Mouse (Mus musculus) limb, embryonic 15.5 days (tissue): ENCODE measurements around the gene AI467606. TPM values are rescaled to one million over a fixed set of nuclear protein-coding genes. Genes with fewer than 3 reads are reported as not detected.
A peak's percentile ranks its signal among the peaks of the same experiment; 100 is the strongest.

Source experiments
- ATAC-seq: fragments of 200-750 bp; cut with Nextera tagmentation; 2 replicates; pipeline ENCODE4 v1.8.0; 2017; ENCODE audit warnings: low read depth, moderate TSS enrichment; ENCODE audit not compliant: insufficient number of reproducible peaks, low FRiP score, low TSS enrichment
- H3K27ac ChIP-seq: fragments of 300-500 bp; sonication (generic); 2 replicates; pipeline ENCODE4 v1.5.1; 2015; ENCODE audit warnings: moderate library complexity, mild to moderate bottlenecking, inconsistent platforms
- H3K27me3 ChIP-seq: fragments of 300-500 bp; sonication (generic); 2 replicates; pipeline ENCODE4 v1.6.1; 2015; ENCODE audit warnings: inconsistent platforms
- H3K36me3 ChIP-seq: fragments of 300-500 bp; sonication (generic); 2 replicates; pipeline ENCODE4 v1.6.1; 2015; ENCODE audit warnings: inconsistent platforms
- H3K4me1 ChIP-seq: fragments of 300-500 bp; sonication (generic); 2 replicates; pipeline ENCODE4 v1.6.1; 2015; ENCODE audit warnings: inconsistent platforms
- H3K4me2 ChIP-seq: fragments of 300-500 bp; sonication (generic); 2 replicates; pipeline ENCODE4 v1.6.1; 2015; ENCODE audit warnings: mild to moderate bottlenecking, inconsistent platforms
- H3K4me3 ChIP-seq: fragments of 300-500 bp; sonication (generic); 2 replicates; pipeline ENCODE4 v1.5.1; 2015; ENCODE audit warnings: mild to moderate bottlenecking, inconsistent platforms
- H3K9ac ChIP-seq: fragments of 300-500 bp; sonication (generic); 2 replicates; pipeline ENCODE4 v1.6.1; 2015; ENCODE audit warnings: inconsistent platforms
- H3K9me3 ChIP-seq: fragments of 300-500 bp; sonication (generic); 2 replicates; pipeline ENCODE4 v1.6.1; 2016; ENCODE audit warnings: inconsistent platforms
- WGBS: fragments of 180-500 bp; shearing (Covaris S2); methylation state at CpG from one replicate; pipeline ENCODE4 v1.1.7; 2015; 5-methylcytosine and 5-hydroxymethylcytosine counted together
- polyA plus RNA-seq: library from polyadenylated mRNA; unstranded; fragments of >200 nt; fragmentation: Nextera tagmentation; extraction: Ambion mirVana; gene quantifications from 2 replicates; pipeline ENCODE4 v1.2.1, GENCODE M21; 2015

The AI467606 gene
- 5.3 and 6.1 TPM in 2 replicates for polyA plus RNA-seq

GRCm38 (mm10) chr7:127091114-127091896 lies at the start of gene AI467606:
Gene AI467606, plus strand, starts transcription at chr7:127091359.
- peak; percentile 72 for ATAC-seq
- H3K36me3 ChIP-seq, result no peaks in the 10 kb centered on the region
- no peak within 1 kb of the TSS for H3K27ac ChIP-seq
- H3K9ac ChIP-seq, result no peak within 1 kb of the TSS
- peak within 1 kb of the TSS; percentile 33 for H3K4me2 ChIP-seq
- H3K27me3 ChIP-seq, result no peaks in the 10 kb centered on the region
- H3K4me1 ChIP-seq, result peaks cover 12% of the 10 kb centered on the region
- H3K4me3 ChIP-seq, result peak within 1 kb of the TSS; percentile 24
- H3K9me3 ChIP-seq, result no peaks in the 10 kb centered on the region
- WGBS, result 62% methylated on average over 16 of the region's 16 CpGs

- Histone ChIP-seq H3K9me3 (no peaks in the 10 kb centered on the region), H3K9ac (peak within 1 kb of the TSS; percentile 81), H3K27me3 (no peaks in the 10 kb centered on the region), H3K4me3 (peak within 1 kb of the TSS; percentile 89), H3K4me1 (peaks cover 20% of the 10 kb centered on the region), H3K27ac (peak within 1 kb of the TSS; percentile 84), H3K36me3 (peaks cover 3% of the 10 kb centered on the region; the same call in 1 of the 2 replicates), H3K4me2 (peak within 1 kb of the TSS; percentile 90)
- ATAC-seq, result peak; percentile 84; the same call in 1 of the 2 replicates
- WGBS, result under 1% methylated on average over 53 of the region's 53 CpGs
Observed at GRCm38 (mm10) chr7:127041851-127042672, 49.1 kb upstream of the AI467606 start, which contains the start of gene Kif22. Gene Kif22, minus strand, starts transcription at chr7:127042471.

DNA sequence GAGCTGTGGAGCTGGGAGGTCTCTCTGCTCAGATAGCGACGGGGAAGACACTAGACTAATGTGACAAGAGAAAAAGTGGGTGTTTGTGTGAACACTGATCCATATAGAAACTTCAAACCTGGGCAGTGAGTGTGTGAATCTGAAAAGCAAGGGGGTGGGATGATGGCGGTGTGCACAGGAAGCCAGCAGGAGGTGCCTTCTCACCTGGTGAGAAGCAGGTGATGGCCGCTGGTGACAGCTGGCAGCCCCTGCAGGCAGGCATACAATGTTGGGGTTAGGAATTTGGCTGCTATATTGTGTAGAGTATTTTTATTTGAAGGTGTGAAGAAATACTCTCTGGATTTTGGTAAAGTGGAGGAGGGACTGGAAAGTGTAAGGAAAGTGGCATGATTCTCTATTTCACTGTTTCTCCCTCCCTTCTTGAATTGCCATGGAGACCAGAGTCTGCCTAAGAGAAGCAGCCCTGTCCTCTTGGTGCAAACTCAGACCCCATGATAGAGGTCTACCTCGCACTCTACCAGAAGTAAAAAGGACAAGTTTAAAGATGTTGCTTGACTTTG lies 36.1 kb upstream of the AI467606 start:
- ATAC-seq, result no peak
- H3K4me3 ChIP-seq, result no peak overlapping the region
- no peak overlapping the region for H3K4me2 ChIP-seq
- no peak overlapping the region for H3K9ac ChIP-seq
- WGBS, result 63% methylated on average over 5 of the region's 5 CpGs
- H3K4me1 ChIP-seq, result no peaks in the 10 kb centered on the region
- no peak overlapping the region for H3K27ac ChIP-seq
- no peaks in the 10 kb centered on the region for H3K9me3 ChIP-seq
- no peaks in the 10 kb centered on the region for H3K36me3 ChIP-seq
- no peaks in the 10 kb centered on the region; the same call in 1 of the 2 replicates for H3K27me3 ChIP-seq

GRCm38 (mm10) chr7:127065538-127065937 lies 25.6 kb upstream of the AI467606 start:
- Histone ChIP-seq H3K4me1 (no peaks in the 10 kb centered on the region), H3K9ac (no peak overlapping the region), H3K9me3 (no peaks in the 10 kb centered on the region), H3K36me3 (no peaks in the 10 kb centered on the region), H3K4me2 (no peak overlapping the region), H3K27me3 (no peaks in the 10 kb centered on the region), H3K4me3 (no peak overlapping the region), H3K27ac (no peak overlapping the region)
- no peak for ATAC-seq
- WGBS, result 87% methylated on average over 6 of the region's 6 CpGs

DNA sequence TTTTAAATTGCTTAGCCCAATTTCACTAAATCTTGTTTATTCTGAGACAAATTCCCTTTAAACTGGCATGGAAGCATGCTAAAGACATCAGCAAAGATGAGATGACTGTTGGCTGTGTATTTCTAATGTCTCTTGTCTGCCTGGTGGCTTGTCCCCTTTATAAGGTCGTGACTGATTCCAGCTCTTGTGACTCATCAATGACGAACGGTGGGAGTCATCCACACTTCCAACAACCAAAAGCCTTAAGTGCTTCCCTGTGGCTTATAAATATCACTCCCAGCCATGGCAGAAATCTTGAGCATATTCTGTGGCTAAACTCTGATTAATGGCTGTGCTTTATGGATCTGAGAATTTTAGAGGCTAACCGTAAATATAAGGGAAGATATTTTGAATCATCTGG lies 24.8 kb upstream of the AI467606 start:
- ATAC-seq, result no peak
- Histone ChIP-seq H3K27me3 (no peaks in the 10 kb centered on the region), H3K4me1 (no peaks in the 10 kb centered on the region), H3K9ac (no peak overlapping the region), H3K4me3 (no peak overlapping the region), H3K4me2 (no peak overlapping the region), H3K9me3 (no peaks in the 10 kb centered on the region), H3K27ac (no peak overlapping the region), H3K36me3 (no peaks in the 10 kb centered on the region)
- WGBS, result 59% methylated on average over 4 of the region's 4 CpGs

DNA sequence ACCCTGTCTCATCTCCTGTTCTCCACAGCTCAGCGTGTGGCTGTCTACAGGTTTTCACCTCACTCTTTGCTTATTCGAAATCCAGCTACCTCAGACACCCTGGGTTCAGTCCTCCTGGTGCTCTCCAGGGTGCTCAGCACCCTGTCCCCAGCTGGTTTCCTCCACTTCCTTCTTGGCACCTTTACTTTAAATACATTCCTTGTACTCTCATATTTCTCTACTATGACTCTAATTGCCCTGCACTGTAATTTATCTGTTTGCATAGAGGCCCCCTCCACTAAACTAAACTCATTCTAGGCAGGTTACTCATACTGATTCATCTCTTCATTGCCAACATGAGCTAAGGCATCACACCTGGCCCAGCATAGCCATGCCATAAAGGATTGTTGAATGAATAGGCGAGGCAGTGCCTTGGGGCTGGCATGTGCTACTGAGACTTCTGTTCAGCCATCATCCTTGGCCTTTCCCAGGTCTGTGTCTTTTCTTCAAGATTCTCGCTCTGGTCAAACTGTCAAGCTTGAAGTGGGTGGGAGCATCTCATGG lies 20.2 kb upstream of the AI467606 start:
- peaks cover 7% of the 10 kb centered on the region; the same call in 1 of the 2 replicates for H3K4me1 ChIP-seq
- no peaks in the 10 kb centered on the region for H3K27me3 ChIP-seq
- H3K27ac ChIP-seq, result no peak overlapping the region
- no peak overlapping the region for H3K9ac ChIP-seq
- no peak for ATAC-seq
- H3K4me2 ChIP-seq, result no peak overlapping the region
- 66% methylated on average over 4 of the region's 4 CpGs for WGBS
- no peaks in the 10 kb centered on the region for H3K36me3 ChIP-seq
- H3K9me3 ChIP-seq, result no peaks in the 10 kb centered on the region
- H3K4me3 ChIP-seq, result no peak overlapping the region

DNA sequence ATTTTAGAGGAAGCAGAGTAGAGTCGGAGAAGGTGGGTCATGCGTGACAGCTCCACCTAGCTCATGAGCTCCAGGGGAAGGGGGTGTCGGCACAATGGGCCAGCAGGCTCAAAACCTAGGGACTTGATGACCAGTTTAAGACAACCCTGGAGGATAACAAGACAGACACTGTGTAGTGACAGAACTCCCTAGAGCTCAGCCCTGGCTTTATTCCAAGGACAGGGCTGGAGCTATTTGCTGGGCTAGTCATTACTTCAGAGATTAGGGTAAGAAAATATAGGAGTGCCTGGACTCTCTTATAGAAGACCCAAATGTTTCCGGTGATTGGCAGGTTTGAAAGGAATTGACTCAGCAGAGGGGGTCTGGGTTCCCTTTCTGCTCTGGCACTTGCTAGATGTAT lies 17.9 kb upstream of the AI467606 start:
- no peaks in the 10 kb centered on the region for H3K36me3 ChIP-seq
- H3K27me3 ChIP-seq, result no peaks in the 10 kb centered on the region
- no peaks in the 10 kb centered on the region for H3K9me3 ChIP-seq
- no peak overlapping the region for H3K4me3 ChIP-seq
- H3K4me1 ChIP-seq, result peaks cover 7% of the 10 kb centered on the region; the same call in 1 of the 2 replicates
- ATAC-seq, result no peak
- no peak overlapping the region for H3K4me2 ChIP-seq
- H3K27ac ChIP-seq, result 0 out of 2 replicates have a peak overlapping the region, but pooled peaks have one; percentile 35
- 83% methylated on average over 4 of the region's 4 CpGs for WGBS
- no peak overlapping the region for H3K9ac ChIP-seq

DNA sequence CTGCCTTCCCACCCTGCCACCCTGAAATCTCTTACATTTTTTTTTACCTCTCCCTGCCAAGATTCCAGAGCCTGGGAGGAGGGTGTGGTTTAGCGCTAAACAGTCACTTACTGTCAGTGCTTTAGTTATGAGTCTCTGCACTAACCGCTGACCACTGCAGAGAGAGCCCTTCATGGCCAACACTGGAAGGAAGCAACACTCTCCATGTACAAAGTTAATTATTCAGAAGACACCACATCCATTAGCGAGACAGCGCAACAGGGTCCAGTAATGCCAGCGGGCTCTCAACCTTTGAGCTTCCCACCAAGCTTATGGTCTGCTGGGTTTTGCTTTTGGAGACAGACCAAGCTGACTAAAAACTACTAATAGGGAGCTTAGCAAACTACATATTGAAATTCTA lies 15.0 kb upstream of the AI467606 start:
- Histone ChIP-seq H3K27me3 (no peaks in the 10 kb centered on the region), H3K4me2 (no peak overlapping the region), H3K4me1 (peaks cover 7% of the 10 kb centered on the region; the same call in 1 of the 2 replicates), H3K4me3 (no peak overlapping the region), H3K27ac (no peak overlapping the region), H3K36me3 (no peaks in the 10 kb centered on the region), H3K9me3 (no peaks in the 10 kb centered on the region), H3K9ac (no peak overlapping the region)
- ATAC-seq, result no peak
- 88% methylated on average over 5 of the region's 5 CpGs for WGBS

- H3K9ac ChIP-seq, result no peak overlapping the region
- 83% methylated on average over 3 of the region's 3 CpGs for WGBS
- ATAC-seq, result no peak
- H3K4me2 ChIP-seq, result no peak overlapping the region
- no peaks in the 10 kb centered on the region for H3K27me3 ChIP-seq
- no peaks in the 10 kb centered on the region for H3K9me3 ChIP-seq
- no peak overlapping the region for H3K27ac ChIP-seq
- H3K36me3 ChIP-seq, result no peaks in the 10 kb centered on the region
- no peak overlapping the region for H3K4me3 ChIP-seq
- peaks cover 3% of the 10 kb centered on the region; the same call in 1 of the 2 replicates for H3K4me1 ChIP-seq
Observed at GRCm38 (mm10) chr7:127077692-127078091, 13.5 kb upstream of the AI467606 start.

DNA sequence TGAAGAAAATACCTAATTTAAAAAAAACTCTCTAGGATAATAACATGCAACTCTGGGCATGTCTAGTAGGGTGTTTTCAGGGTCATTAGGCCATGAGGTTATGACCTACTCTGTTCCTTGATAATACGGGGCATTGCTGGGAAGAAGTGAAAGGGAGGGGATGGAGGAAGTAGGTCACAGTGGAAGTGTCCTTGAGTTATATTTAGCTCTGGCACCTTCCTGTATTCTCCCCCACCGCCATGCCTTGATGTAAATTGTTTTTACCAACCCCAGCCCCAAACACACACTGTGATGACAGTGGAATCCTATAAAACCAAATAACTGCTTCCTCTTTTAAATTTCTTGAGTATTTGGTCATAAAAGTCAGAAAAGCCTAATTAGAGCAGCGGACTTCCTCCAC lies 11.1 kb upstream of the AI467606 start:
- no peaks in the 10 kb centered on the region for H3K9me3 ChIP-seq
- H3K4me3 ChIP-seq, result no peak overlapping the region
- no peak overlapping the region for H3K9ac ChIP-seq
- H3K27ac ChIP-seq, result no peak overlapping the region
- no peaks in the 10 kb centered on the region for H3K4me1 ChIP-seq
- no peaks in the 10 kb centered on the region for H3K27me3 ChIP-seq
- no peaks in the 10 kb centered on the region for H3K36me3 ChIP-seq
- no peak overlapping the region for H3K4me2 ChIP-seq
- no peak for ATAC-seq
- WGBS, result 34% methylated on average over 3 of the region's 3 CpGs

GRCm38 (mm10) chr7:127082271-127082670 lies 8.9 kb upstream of the AI467606 start:
- H3K4me2 ChIP-seq, result no peak overlapping the region
- no peak overlapping the region for H3K9ac ChIP-seq
- H3K4me3 ChIP-seq, result no peak overlapping the region
- H3K4me1 ChIP-seq, result no peaks in the 10 kb centered on the region
- no peaks in the 10 kb centered on the region for H3K27me3 ChIP-seq
- no peaks in the 10 kb centered on the region for H3K36me3 ChIP-seq
- H3K9me3 ChIP-seq, result no peaks in the 10 kb centered on the region
- ATAC-seq, result no peak
- 85% methylated on average over 8 of the region's 8 CpGs for WGBS
- H3K27ac ChIP-seq, result no peak overlapping the region
